Mouse (Mus musculus) retina, postnatal 7 days (tissue): ENCODE data around the gene Cpne4.
A peak's percentile ranks its signal among the peaks of the same experiment; 100 is the strongest.

ENCODE experiments used
- DNase-seq: peaks from one replicate; pipeline ENCODE4 v3.0.0-alpha.2; 2012; ENCODE audit warnings: low read depth, low spot score

Cpne4 gene

DNA sequence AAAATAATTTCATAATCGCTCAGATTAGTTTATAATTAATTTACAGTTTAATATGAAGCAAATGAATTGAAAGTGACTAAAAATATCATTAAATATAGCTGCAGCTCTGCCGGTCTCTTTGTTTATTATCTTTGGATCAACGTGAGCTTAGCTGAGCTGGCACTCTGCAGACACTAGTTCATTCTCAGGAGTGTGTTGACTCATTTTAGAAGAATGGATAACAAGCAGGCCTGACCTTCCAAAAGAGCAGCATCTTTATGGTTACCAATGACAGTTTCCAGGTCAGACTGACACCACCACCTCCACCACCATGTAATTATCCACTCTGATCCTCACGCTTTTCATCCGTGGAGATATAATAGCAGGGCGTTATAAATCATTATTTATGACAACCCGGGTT lies 498.9 kb downstream of the Cpne4 start:
- no peak for DNase-seq

DNA sequence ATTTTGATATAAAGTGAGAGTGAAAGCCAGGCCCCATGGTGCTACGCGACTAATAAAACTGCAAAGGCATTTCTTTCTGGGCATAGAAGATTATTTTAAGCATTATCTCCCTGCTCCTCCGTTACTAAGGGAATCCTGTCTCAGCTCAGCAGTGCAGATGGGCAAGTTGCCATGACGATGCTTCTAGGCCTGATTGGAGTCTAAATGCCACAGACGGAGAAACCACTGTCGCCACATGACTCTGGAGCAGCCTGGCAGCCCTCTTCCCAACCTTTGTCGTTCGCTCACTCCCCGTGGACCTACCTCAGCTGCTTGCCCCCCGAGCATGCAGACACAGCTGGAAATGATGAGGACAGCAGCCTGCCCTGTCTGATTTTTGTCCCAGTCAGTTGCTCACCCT lies 501.3 kb downstream of the Cpne4 start:
- DNase-seq: no peak

GRCm38 (mm10) chr9:105049636-105050035 lies 502.6 kb downstream of the Cpne4 start:
- DNase-seq: no peak

DNA sequence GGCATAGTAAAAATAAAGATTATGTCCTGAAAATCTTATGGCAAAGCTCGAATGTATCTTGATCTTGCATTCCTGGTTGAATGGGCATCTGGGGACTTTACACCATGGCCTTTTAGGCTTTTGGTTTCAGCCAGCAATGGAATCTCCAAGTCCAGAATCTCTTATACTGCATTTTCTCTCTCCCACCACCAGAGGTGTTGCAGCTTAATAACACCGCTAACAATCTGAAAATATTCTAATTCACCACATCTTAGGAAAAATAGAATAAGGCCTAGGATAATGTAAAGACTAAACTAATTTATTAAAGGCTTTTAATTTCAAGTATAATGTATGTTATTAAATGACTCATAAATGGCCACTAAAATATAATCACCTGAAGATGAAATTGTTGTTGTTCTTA lies 503.2 kb downstream of the Cpne4 start:
- DNase-seq: no peak

DNA sequence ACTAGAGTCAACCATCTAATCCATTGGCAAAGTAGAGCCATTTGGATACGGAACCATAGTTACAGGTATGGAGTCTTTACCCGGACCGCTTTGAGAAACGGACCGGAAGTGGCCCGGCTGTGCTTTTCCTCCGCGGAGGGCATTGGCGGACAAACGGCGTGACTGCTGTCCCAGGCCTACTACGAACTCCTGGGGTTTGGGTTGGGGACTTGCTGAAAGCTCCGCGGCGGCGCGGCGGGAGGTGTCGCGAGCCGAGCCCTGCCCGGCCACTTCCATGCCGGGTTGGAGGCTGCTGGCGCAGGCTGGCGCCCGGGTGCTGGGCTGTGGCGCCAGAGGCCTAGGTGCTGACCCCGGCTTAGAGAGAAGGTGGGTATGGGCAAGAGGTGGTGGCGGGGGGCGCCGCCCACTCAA lies 506.1 kb downstream of the Cpne4 start, which contains the start of gene Mrpl3:
Gene Mrpl3, plus strand, starts transcription at position 93 of the 411 bp plus-strand sequence.
- peak; percentile 80 for DNase-seq

GRCm38 (mm10) chr9:105053812-105054211 lies 506.7 kb downstream of the Cpne4 start:
- DNase-seq: no peak

- DNase-seq: no peak
Observed at GRCm38 (mm10) chr9:105069106-105069505, 522.0 kb downstream of the Cpne4 start.

- DNase-seq: no peak
Observed at GRCm38 (mm10) chr9:105072991-105073748, 526.1 kb downstream of the Cpne4 start.

DNA sequence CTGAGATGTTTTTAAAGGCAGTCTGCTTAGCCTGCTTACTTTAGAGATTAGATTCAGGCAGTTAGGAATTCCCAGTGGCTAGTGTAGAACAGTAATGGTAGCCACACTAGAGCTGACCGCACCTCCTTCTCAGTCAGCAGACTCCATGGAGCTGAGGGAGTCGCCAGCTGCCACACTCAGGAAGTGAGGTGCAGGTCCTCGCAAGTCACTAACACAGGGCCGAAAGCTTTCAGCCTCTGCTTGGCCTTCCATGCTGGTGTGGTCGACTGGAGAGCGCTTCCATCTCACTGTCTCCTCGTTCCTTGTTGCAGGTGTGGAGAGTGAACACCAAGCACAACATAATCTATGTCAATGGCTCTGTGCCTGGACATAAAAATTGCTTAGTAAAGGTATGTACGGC lies 527.8 kb downstream of the Cpne4 start:
- no peak for DNase-seq

GRCm38 (mm10) chr9:105076756-105077424 lies 529.8 kb downstream of the Cpne4 start:
- DNase-seq: no peak

GRCm38 (mm10) chr9:105078460-105078859 lies 531.4 kb downstream of the Cpne4 start:
- DNase-seq: no peak

GRCm38 (mm10) chr9:105080246-105080645 lies 533.2 kb downstream of the Cpne4 start:
- no peak for DNase-seq
